Mouse (Mus musculus) adrenal gland, postnatal 10 days (tissue): ENCODE data around the gene Slc25a53. TPM values are rescaled to one million over a fixed set of nuclear protein-coding genes. Genes with fewer than 3 reads are reported as not detected.
"Not testable (repeated sequence)": the region's sequence is repeated elsewhere in the genome, so short reads cannot be mapped to it uniquely, and the experiment has no call there.

Experiments used
- DNase-seq: peaks from one replicate; pipeline ENCODE4 v3.0.0; 2021; ENCODE audit warnings: mixed read lengths
- long read RNA-seq, 2 experiments: library from polyadenylated mRNA; stranded (forward); transcript quantifications; one replicate each; pipeline ENCODE4 v2.0.0; 2021
- total RNA-seq, 2 experiments: library from RNA; stranded (reverse); gene quantifications; 2 replicates each; pipeline ENCODE4 v1.2.3; 2021

Slc25a53 gene
- total RNA-seq = 10 to 100 TPM in 1 of 2 experiments, 1 to 10 TPM in 1; 7.3 to 14.0 TPM
- long read RNA-seq, experiment 1, partial matches to known transcripts = 0 of 4 reads
- long read RNA-seq, experiment 1, other reads (novel, unspliced or antisense) = 2 of 4 reads
- long read RNA-seq, experiment 2, partial matches to known transcripts = 0 of 3 reads
- long read RNA-seq, experiment 2, other reads (novel, unspliced or antisense) = 3 of 3 reads

DNA sequence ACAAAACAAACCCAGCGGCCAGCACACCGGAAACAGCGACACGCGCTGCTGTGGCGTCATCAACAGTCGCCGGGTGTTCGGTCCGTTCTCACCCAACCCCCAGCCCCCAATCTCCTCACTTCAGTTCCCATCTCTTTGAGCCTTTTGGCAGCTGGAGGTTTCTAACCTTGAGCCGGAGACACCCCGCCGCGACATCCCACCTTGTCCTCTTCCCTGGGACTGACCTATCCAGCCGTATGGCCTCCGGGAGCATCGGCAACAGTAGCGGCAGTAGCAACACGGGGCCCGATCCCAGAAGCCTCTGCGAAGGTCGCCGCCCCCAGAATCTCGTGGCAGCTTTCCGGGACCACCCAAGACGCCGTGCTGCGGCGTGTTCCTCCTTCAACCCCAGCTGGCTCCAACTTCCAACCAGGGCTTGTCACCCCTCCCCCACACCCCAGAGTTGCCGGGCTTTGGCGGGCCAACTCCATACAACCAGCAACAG lies at the start of gene Slc25a53:
Gene Slc25a53, minus strand, starts transcription at position 303 of the 484 bp plus-strand sequence.
- peak; percentile 86 for DNase-seq

DNA sequence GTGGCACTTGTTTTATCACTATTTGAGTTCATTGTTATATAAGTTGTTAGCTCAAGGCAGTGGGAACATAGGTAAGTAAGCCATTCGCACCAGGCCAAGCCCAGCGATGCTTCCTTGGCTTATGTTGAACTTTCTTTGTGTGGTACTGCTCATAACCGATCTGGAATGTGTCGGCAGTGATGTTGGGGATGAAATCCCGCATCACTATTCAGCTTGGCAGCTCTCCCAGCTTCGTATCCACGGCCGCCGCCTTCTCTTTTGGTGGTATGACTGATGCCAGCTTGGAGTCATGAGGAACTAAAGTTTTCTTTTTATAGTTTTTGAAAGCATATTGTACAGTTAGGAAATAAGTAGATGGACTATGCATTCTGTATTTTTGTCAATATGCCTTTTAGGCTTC lies 25.1 kb upstream of the Slc25a53 start:
- no peak for DNase-seq

DNA sequence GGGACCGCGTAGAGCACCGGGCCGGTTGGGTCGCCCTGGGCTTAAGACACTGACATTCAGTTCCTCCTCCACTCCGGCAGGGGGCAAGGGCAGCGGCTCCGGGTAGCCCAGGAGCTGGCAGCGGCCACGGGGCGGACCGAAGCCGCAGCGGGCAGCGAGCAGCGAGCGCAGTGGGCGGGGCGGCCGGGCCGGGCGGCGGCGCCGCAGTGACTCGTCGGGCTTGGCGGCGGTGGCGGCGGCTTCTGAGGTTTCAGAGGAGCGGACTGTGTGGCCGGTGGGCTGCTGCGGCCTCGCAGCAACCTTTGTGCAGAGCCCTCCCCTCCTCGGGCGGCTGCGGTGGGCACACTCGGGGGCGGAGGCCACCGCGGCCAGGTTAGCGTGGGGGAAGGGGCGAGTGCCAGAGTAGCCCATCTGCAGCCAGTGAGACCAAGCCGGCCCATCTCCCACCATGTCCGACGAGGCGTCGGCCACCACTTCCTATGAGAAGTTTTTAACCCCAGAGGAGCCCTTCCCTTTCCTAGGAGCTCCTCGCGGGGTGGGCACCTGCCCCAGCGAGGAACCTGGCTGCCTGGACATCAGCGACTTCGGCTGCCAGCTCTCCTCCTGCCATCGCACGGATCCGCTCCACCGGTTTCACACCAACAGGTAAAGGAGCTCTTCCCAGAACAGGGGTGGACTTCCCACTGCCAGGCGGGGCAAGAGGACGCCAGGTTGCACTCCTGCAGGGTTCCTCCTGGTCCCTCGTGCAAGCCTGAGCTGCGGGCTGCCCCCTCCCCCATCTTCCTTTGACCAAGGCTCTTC lies 11.5 kb upstream of the Slc25a53 start, which contains the start of gene Fam199x:
Gene Fam199x, plus strand, starts transcription at position 170 of the 801 bp plus-strand sequence.
- DNase-seq = peak; percentile 86

DNA sequence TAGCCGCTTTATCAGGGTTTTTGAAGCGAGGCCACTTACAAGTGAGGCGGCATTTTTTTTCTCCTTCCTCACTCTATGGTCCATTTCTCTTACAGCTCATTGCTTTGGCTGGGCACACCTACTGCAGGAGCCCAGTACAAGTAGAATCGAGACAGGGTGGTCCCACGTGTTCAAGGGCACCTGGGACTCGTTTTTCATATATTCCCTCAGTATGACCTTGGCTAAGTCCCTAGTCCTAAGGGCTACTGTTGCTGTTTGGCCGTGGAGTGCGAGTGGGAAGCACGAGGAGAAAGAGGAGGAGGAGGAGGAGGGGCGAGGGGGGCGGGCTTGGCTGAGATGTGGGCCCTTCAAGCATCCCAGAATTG lies 10.9 kb upstream of the Slc25a53 start:
- no peak for DNase-seq

DNA sequence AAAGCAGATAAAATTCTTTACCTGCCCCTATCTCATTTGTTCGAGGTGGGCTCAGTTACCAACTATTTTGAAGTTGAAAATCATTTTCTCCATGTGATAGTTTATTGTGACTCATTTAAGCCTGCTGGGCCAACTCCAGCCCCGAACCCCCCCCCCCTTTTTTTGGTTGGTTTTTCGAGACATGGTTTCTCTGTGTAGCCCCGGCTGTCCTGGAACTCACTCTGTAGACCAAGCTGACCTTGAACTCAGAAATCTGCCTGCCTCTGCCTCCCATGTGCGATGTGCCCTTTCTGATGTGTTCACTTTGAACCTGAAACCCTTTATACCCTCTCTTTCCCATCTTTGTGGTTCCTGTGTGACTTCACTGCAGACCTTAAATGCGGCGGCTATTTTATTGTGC lies 400 bp upstream of the Slc25a53 start:
- no peak for DNase-seq

DNA sequence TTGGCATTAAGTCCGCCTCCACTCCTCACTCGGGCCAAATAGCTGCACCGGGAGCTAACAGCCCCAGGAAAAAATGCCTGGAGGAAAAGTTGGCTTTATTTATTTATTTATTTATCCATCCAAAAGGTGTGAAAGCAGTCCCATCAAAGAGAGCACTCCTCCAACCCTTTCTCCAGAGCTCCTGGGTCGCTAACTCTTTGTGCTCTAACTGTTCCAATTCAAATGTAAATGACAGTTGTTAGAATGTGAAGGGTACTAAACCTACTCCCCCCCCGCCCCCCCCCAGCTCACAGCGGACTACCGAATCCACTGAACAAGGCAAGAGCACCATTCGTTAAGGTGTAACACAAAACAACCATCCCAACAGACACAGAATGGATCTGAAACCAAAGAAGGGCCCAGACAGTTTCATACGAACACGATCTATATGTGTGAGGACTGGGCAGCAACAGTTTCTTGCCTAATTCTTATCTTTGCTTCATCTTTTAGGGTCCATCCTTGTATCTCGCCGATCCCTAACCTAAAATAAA lies 567 bp downstream of the Slc25a53 start:
- no peak for DNase-seq

DNA sequence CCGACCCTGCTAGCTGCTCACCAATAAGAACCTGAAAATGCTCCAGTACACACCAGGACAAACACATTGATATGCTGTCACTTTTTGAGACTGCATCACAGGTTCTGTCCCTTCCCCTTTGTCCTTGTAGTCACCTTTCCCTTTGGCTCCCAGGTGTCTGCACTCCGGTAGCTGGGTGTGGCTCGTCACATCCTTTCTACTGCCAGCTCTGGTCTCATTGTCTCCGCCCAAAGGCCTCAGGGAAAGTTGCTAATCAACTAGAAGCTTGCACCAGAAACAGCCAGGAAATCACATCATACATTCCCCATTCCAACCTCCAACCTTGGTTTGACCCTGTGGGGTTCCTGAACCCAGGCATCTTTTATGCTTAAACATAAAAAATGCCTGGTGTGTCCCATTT lies 3.8 kb downstream of the Slc25a53 start:
- DNase-seq = no peak

DNA sequence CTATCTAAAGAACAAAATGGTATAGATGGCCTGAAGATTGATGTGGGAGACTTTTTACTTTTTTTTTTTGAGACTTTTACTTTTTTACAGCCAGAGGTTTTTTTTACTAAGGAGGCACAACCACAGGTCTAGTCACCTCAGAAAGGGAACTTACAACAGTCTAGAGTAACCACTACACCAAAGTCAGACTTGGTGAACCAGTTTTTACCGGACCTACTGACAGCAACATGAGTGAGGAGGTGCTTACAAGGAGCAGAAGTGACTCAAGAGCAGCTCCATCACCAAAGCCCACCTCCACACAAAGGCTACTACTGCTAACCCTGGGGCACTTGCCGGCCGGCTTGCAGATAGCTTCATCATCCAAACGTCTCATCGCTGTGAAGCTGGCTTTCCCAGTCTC lies 6.4 kb downstream of the Slc25a53 start:
- no peak for DNase-seq

DNA sequence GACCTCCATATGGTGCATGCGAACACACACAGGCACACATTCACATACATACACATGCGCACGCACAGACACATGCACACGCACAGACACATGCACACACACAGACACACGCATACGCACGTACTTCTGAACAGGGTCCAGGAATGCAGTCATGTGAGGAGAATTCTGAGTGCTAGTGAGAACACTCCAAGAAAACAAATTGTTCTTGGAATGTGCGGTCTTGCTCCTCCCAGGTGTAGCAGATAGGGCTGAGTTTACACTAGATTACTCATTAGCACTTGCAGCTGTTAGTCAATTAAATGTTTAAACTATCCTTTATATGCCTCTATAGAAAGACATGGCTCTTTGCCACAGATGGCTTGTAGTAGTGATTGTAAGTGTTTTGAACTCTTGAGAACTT lies 7.2 kb downstream of the Slc25a53 start:
- no peak for DNase-seq

DNA sequence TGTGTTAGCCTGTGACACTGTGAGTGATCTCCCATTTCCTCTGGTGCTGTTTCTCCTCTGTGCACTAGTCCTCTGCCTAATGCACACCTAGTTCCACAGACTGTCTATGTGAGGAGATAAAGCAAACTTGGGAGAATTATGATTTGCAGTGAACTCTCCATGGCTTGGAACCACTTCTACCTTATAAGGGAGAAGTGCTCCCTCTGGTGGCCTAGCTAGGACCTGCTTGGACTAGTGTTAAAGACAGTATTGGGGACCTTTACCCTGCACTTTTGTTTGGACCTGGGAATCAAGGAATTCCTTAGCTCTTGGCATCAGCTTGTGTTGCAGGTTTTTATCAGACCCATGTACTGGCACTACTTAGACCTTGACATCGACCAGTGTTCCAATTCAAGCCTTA lies 18.8 kb downstream of the Slc25a53 start:
- peak; percentile 72 for DNase-seq

DNA sequence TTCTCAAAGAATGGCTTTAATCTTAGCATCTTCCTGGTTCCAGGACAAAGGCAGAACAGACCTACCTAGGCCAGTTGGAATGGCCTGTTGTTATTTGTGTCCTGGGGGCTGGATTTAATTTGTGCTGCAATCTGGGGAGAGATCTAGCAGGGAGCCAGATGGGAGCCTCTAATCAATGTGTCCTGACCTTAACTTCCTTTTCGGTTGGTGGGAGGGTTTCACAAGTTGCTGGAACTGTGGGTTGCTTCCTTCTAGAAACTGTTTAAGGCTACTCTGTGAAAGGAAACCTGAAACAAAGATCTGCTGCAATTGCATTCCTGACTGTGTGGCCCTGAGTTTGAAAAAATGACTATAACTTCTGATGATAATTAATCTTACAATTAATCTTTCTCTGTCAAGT lies 20.4 kb downstream of the Slc25a53 start:
- DNase-seq = no peak

DNA sequence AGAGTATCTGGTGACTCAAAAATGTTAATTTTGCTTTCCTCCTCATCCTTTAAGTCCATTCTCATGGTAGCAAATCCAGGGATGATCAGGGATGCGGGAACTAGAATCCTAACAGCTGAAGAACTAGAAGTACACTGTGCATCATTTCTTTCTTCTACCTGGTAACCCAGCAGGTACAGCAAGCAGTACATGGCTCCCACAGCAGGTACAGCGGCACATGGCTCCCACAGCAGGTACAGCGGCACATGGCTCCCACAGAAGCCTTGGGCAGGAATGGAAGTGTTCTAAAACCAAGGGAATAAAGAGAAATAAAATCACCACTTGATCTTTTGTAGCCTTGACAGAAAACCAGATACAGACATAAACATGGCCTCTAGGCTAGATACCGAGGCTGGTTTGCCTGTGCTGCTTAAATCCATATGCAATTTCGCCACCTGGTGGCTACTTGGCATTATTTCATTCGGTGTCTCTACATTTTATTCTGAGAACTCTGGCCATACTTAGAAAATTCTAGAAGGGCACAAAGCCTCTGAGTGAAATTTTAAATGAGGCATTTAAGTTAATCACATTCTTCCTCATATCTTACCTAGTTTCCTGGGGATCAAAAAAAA lies 22.9 kb downstream of the Slc25a53 start:
- DNase-seq = peak; percentile 55

DNA sequence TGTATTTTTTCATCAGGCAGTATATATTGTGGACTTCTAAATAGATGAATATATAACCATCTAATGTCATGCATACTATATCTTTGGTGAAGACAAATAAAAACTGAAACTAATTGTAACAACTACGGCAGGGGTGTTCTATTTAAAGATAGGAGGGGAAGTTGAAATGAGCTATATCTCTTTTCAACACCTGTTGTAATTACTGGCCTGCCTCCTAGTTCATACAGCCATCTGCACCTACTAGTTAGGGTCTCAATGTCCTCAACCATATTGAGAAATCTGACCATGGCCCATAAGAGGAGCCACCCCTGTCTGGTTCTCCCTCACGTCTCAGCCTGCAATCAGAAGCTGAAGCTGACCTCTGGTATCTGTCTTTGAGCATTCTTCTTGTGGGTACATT lies 41.8 kb downstream of the Slc25a53 start:
- no peak for DNase-seq

DNA sequence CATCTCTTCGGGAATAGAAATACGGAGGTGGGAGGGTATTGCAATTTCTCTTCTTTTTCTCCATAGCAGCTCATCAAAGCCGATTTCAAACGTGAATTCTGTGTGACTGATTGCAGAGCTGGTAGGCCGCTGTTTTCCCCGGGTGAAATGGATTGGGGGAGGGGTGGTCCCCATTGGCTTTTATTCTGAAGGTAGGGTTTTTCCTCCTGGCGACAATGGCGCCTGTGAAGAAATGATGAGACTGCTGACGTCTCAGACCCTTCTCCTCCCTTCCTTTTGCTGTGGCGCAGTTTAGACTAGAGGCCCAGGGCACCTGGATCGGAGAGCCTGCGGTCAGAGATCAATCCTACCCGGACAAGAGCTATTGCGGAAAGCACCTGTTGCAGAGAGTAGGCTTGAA lies 44.5 kb downstream of the Slc25a53 start:
- no peak for DNase-seq

DNA sequence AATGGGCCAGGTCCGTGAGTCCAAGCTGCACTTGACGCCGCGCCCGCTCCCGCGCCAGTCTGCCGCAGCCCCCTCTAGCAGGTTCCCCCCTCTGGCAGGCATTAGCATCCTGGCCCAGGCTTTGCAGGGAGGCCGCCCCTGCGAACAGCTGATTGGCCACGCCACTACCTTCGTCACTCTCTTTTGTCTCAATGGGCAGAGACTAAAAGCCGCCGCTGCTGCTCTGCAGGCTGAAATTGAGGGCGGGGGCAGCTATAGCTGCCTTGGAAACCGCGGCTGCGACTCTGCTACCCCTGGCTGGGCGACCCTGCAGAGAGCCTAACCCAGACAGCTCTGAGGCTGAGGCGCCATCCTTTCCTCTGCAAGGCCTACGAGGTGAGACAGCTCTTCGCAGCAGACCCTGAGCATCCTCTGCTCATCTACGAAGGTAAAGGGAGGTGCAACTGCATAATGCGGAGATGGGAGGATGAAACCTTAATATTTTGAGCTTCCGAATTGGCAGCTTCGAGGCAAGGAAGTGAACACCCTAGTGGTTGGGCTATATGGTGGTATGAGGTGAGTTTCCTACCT lies 45.0 kb downstream of the Slc25a53 start, which contains the start of gene Zcchc18:
Gene Zcchc18, plus strand, starts transcription at position 178 of the 570 bp plus-strand sequence.
- DNase-seq = peak; percentile 65

DNA sequence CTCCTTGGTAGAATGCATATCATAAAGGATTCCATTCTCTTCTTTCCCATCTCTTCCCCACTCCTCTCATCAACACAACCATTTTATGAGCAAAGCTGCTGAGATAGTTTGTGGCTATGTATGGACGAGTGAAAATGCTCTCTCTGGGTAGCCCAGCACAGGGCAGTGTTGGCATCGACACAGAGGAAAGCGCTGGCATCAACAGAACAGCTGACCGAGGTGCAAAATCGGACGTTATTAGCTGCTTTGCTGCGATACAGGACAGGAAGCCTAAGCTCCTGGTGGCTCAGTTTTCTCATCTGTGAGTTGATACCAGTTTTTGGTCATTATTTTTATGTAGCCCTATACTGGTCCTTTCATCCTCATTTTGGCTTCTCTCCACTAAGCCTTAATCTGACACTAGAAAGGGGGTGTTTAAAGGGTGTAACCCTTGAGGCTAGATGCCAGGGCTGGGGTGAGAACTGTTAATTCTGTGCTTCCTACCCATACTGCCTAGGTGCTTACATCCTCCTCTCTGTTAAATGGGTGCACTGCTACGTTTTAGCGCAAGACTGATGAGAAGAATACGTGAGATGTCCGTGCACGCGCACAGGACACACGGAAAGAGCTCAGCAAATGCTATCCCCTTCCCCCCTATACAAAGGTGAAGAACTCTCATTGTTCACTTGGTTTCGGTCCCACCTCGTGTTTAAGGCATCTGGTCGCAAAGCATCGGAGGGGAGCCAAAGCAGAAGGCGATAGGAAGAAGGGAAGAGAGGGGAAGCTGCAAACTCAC lies 45.7 kb downstream of the Slc25a53 start:
- DNase-seq = no peak

DNA sequence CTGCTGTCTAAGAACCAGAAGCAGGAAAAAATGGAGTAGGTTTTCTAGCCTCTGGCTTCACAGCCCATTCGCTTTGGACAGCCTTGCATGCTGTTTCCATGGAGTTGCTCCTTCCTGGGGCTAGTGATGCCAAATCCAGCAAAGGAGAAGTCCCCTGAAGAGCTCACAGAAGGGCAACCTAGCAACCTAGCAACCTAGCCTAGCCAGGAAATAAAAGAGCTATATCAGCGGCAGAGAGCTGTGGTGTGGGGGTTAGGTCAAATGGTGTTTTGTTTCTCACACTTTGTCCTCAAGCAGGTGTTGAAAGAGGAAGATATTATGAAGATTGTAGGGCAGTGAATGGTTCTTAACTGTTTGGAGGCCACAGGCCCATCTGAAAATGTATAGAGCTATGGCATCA lies 46.8 kb downstream of the Slc25a53 start:
- DNase-seq = no peak

DNA sequence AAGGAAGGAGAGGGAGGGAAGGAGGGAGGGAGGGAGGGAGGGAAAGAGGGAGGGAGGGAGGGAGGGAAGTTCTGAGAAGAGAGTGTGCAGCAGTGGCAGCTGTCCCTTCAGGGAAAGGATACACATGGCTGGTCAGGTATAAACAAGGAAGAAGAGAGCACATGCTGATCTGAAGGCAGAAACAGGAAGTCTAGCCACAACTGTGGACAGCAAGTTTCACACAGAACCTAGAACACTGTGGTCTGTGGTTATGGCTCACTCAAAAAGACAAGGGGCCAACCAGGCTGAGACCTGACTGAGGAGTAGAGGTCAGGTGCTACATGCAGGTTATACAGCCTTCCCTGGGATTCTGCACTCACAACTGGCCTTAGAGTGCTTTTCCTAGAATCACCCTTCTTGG lies 52.1 kb downstream of the Slc25a53 start:
- no peak for DNase-seq

DNA sequence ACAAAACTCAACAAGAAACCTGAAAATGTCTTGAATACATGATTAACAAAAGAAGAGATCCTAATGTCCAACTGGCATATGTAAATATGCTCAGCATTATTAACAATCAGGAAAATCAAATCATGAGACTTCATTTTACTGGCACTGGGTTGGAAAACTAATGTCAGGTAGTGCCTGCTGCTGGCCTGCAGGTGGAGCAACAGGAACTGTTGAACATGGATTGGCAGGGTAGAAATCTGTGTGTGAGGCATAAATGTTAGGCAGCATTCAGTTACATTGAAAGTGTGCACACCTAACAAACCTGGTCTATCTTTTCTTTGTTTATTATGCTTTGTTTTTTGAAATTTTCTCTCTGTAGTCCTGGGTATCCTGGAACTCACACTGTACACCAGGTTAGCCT lies 59.5 kb downstream of the Slc25a53 start:
- no peak for DNase-seq

DNA sequence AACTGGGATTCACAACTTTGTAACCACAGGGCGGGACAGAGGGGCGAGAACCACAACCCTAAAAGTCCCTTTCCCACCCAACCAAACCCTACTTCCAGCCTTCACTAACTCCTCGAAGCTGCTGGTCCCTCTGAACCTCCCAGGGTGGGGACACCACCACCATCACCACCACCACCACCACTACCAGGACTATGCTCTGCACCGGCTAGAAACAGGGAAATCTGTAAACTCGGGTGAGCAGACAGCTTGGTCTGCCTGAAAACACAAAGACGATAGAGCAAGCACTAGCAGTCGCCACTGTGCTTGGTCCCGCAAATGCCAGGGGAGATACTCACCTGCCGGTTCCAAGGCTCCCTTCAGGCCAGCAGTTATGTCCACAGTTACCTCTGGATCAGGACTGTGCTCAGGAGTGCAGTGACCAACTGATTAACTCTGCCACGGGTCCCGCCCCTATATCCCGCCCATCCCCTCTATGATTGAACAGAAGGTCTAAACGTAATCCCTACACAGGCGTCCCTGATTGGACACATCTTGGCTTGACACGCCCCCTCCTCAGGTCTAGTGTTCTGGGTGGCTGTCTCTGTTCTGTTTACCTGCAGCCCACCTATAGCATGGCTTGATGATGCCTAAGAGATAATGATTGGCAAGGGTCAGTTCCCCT lies 61.5 kb downstream of the Slc25a53 start, which contains the start of the genes Tmsb15l and Tmsb15b1:
Gene Tmsb15l, minus strand, starts transcription at position 446 of the 661 bp plus-strand sequence.
Gene Tmsb15b1, minus strand, starts transcription at position 451 of the 661 bp plus-strand sequence.
- peak; percentile 72 for DNase-seq

DNA sequence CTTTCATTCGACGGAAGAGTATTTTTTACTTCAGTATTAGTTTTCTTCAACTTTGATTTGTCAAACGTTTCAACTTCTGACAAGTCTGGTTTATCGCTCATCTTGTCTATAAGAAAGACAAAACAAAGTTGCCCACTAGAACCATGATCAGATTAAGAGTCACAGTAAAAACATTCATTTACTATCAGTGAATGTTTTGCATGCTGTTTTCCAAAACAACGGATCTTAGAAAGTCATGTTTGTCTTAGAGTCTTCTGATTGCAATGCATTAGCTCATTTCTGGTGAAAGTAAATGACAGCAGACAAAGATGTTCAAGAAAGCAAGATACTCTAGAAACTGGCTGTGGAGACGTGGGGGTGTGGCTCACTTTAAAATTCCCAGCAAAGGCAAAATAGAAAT lies 62.7 kb downstream of the Slc25a53 start, which contains the start of gene Tmsb15b2:
Gene Tmsb15b2, minus strand, starts transcription at position 101 of the 400 bp plus-strand sequence.
- not testable (repeated sequence) for DNase-seq
